Mouse (Mus musculus): ENCODE results near the gene Fgfr2. TPM values are rescaled to one million over a fixed set of nuclear protein-coding genes. Genes with fewer than 3 reads are reported as not detected.
"Not testable (repeated sequence)": the region's sequence is repeated elsewhere in the genome, so short reads cannot be mapped to it uniquely, and the experiment has no call there.

Fgfr2 gene
- polyA plus RNA-seq, 1 experiment from 2014 or later = 24.9 TPM

- Histone ChIP-seq H3K9me3 (replicated peaks; ENCODE audit: control insufficient read depth, low read length) (peaks cover 3% of the 10 kb centered on the region; the same call in 1 of the 2 replicates), H3K4me3 (ENCODE audit: low read depth, low read length) (no peak overlapping the region), H3K36me3 (ENCODE audit: control insufficient read depth, insufficient read depth, low read length) (peaks cover 9% of the 10 kb centered on the region), H3K27me3 (ENCODE audit: control insufficient read depth, insufficient read depth, low read length) (no peaks in the 10 kb centered on the region), H3K4me1 (ENCODE audit: control insufficient read depth, insufficient read depth, low read length) (peaks cover 29% of the 10 kb centered on the region), H3K27ac (ENCODE audit: low read depth, low read length) (no peak overlapping the region), H3K4me2 (no peak overlapping the region), H3K9ac (ENCODE audit: low read depth, low read length) (no peak overlapping the region)
- WGBS (ENCODE audit: insufficient replicate concordance) = 84% methylated on average over 11 of the region's 11 CpGs
- no peak for ATAC-seq (replicated peaks; ENCODE audit: insufficient number of reproducible peaks, low FRiP score, low TSS enrichment)
Measured at GRCm38 (mm10) chr7:130676885-130677540, 2446.1 kb downstream of the Fgfr2 start.

- no peak for ATAC-seq (replicated peaks; ENCODE audit: insufficient number of reproducible peaks, low FRiP score, low TSS enrichment)
- H3K9me3 ChIP-seq (replicated peaks; ENCODE audit: control insufficient read depth, low read length) = peaks cover 3% of the 10 kb centered on the region; the same call in 1 of the 2 replicates
- no peaks in the 10 kb centered on the region for H3K27me3 ChIP-seq (ENCODE audit: control insufficient read depth, insufficient read depth, low read length)
- H3K27ac ChIP-seq (ENCODE audit: low read depth, low read length) = no peak overlapping the region; the same call in 1 of the 2 replicates
- H3K4me2 ChIP-seq = no peak overlapping the region
- peaks cover 39% of the 10 kb centered on the region for H3K4me1 ChIP-seq (ENCODE audit: control insufficient read depth, insufficient read depth, low read length)
- no peak overlapping the region for H3K9ac ChIP-seq (ENCODE audit: low read depth, low read length)
- WGBS (ENCODE audit: insufficient replicate concordance) = 77% methylated on average over 9 of the region's 9 CpGs
- peaks cover 9% of the 10 kb centered on the region for H3K36me3 ChIP-seq (ENCODE audit: control insufficient read depth, insufficient read depth, low read length)
- H3K4me3 ChIP-seq (ENCODE audit: low read depth, low read length) = no peak overlapping the region
Measured at GRCm38 (mm10) chr7:130674526-130674925, 2448.6 kb downstream of the Fgfr2 start.

DNA sequence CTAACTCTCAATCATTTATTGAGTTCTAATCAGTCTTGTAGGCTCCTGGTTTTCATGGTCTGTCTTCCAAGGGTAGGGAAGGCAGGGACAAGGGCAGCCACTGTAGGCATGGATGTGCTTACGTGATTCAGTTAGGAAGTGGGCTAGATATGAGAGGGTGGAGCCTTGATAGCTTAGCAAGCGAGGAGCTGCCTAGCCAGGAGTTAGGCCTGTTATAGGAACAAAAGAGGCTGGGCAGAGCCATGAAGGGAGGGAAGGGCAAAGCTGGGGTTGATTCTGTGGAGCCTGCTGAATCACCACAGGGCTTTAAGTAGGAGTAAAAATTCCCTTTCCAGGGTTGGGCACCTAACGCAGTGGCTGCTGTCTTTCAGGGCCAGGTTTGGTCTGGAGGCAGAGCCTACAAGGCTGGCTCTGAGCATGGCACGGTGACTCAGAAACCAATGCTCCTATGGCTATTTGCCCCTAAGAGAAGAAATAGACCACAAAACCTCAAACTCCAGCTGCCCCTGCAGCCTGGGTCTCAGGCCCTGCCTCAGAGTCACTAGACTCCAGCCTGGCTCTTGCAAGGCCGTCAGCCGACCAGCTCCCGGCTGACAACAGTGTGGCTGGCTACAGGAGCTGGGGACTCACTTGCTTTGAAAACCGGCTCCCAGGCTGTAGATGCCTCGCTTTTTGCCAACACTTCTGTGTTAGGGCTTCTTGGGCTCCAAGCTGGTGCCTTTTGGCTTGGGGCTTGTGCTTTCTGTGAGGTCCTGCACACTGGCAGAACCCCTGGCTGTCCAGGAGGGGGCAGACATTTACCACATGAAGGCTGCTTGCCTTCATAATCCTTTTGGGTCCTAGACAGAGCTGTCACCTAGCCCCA, 2449.7 kb downstream of the Fgfr2 start:
- Histone ChIP-seq H3K9ac (ENCODE audit: low read depth, low read length) (peak overlapping the region; percentile 65), H3K9me3 (replicated peaks; ENCODE audit: control insufficient read depth, low read length) (peaks cover 3% of the 10 kb centered on the region; the same call in 1 of the 2 replicates), H3K36me3 (ENCODE audit: control insufficient read depth, insufficient read depth, low read length) (peaks cover 9% of the 10 kb centered on the region), H3K4me3 (ENCODE audit: low read depth, low read length) (no peak overlapping the region), H3K4me1 (ENCODE audit: control insufficient read depth, insufficient read depth, low read length) (peaks cover 50% of the 10 kb centered on the region), H3K27me3 (ENCODE audit: control insufficient read depth, insufficient read depth, low read length) (no peaks in the 10 kb centered on the region), H3K4me2 (no peak overlapping the region), H3K27ac (ENCODE audit: low read depth, low read length) (peak overlapping the region; percentile 91)
- 0 out of 2 replicates have a peak, but pooled peaks have one; percentile 40 for ATAC-seq (replicated peaks; ENCODE audit: insufficient number of reproducible peaks, low FRiP score, low TSS enrichment)
- 41% methylated on average over 9 of the region's 9 CpGs for WGBS (ENCODE audit: insufficient replicate concordance)

GRCm38 (mm10) chr7:130671301-130671700, 2451.8 kb downstream of the Fgfr2 start:
- peaks cover 2% of the 10 kb centered on the region; the same call in 1 of the 2 replicates for H3K9me3 ChIP-seq (replicated peaks; ENCODE audit: control insufficient read depth, low read length)
- H3K9ac ChIP-seq (ENCODE audit: low read depth, low read length) = 0 out of 2 replicates have a peak overlapping the region, but pooled peaks have one; percentile 2
- H3K4me2 ChIP-seq = no peak overlapping the region
- peaks cover 7% of the 10 kb centered on the region for H3K36me3 ChIP-seq (ENCODE audit: control insufficient read depth, insufficient read depth, low read length)
- WGBS (ENCODE audit: insufficient replicate concordance) = 53% methylated on average over 6 of the region's 6 CpGs
- no peak overlapping the region for H3K4me3 ChIP-seq (ENCODE audit: low read depth, low read length)
- ATAC-seq (replicated peaks; ENCODE audit: insufficient number of reproducible peaks, low FRiP score, low TSS enrichment) = no peak
- H3K27ac ChIP-seq (ENCODE audit: low read depth, low read length) = peak overlapping the region; percentile 98
- no peaks in the 10 kb centered on the region for H3K27me3 ChIP-seq (ENCODE audit: control insufficient read depth, insufficient read depth, low read length)
- peaks cover 63% of the 10 kb centered on the region for H3K4me1 ChIP-seq (ENCODE audit: control insufficient read depth, insufficient read depth, low read length)

GRCm38 (mm10) chr7:130670358-130670757, 2452.8 kb downstream of the Fgfr2 start:
- 0 out of 2 replicates have a peak, but pooled peaks have one; percentile 31 for ATAC-seq (replicated peaks; ENCODE audit: insufficient number of reproducible peaks, low FRiP score, low TSS enrichment)

DNA sequence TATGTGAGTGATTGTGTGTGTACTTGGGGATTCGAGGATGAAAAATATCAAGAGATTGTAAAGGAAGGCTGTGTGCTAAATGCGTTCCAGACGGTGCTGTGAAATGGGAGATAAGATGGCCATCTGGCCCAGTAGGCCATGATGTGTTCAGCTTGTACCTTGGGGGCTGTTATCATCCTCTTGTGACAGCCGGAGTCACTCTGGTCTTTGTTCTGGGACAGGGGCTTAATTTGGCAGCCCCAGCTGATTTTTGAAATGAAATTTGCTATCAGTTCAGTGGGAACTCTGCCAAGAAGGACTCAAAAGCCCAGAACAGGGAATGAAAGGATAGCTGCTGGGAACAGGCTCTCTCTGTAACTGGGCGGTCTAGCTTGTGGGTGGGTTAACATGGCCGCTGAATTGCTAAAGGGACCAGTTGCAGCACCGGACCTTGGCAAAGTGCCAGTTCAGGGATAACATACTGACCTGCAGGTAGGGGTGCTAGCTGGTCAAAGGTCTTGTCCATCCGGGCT, 2453.7 kb downstream of the Fgfr2 start:
- peak overlapping the region; percentile 98 for H3K27ac ChIP-seq (ENCODE audit: low read depth, low read length)
- H3K4me1 ChIP-seq (ENCODE audit: control insufficient read depth, insufficient read depth, low read length) = peaks cover 63% of the 10 kb centered on the region
- H3K36me3 ChIP-seq (ENCODE audit: control insufficient read depth, insufficient read depth, low read length) = peaks cover 4% of the 10 kb centered on the region
- ATAC-seq (replicated peaks; ENCODE audit: insufficient number of reproducible peaks, low FRiP score, low TSS enrichment) = peak; percentile 61
- WGBS (ENCODE audit: insufficient replicate concordance) = 17% methylated on average over 8 of the region's 8 CpGs
- 0 out of 2 replicates have a peak overlapping the region, but pooled peaks have one; percentile 5 for H3K4me3 ChIP-seq (ENCODE audit: low read depth, low read length)
- peak overlapping the region; percentile 32 for H3K4me2 ChIP-seq
- no peaks in the 10 kb centered on the region for H3K27me3 ChIP-seq (ENCODE audit: control insufficient read depth, insufficient read depth, low read length)
- peak overlapping the region; percentile 54; the same call in 1 of the 2 replicates for H3K9ac ChIP-seq (ENCODE audit: low read depth, low read length)
- no peaks in the 10 kb centered on the region for H3K9me3 ChIP-seq (replicated peaks; ENCODE audit: control insufficient read depth, low read length)

More at GRCm38 (mm10) chr7:130670358-130670757, 2452.8 kb downstream of the Fgfr2 start:
- peak overlapping the region; percentile 98 for H3K27ac ChIP-seq (ENCODE audit: low read depth, low read length)
- H3K27me3 ChIP-seq (ENCODE audit: control insufficient read depth, insufficient read depth, low read length) = no peaks in the 10 kb centered on the region
- H3K4me3 ChIP-seq (ENCODE audit: low read depth, low read length) = no peak overlapping the region
- 0 out of 2 replicates have a peak, but pooled peaks cover 2% of the 10 kb centered on the region for H3K36me3 ChIP-seq (ENCODE audit: control insufficient read depth, insufficient read depth, low read length)
- peaks cover 63% of the 10 kb centered on the region for H3K4me1 ChIP-seq (ENCODE audit: control insufficient read depth, insufficient read depth, low read length)
- H3K9me3 ChIP-seq (replicated peaks; ENCODE audit: control insufficient read depth, low read length) = no peaks in the 10 kb centered on the region
- 32% methylated on average over 4 of the region's 4 CpGs for WGBS (ENCODE audit: insufficient replicate concordance)
- H3K9ac ChIP-seq (ENCODE audit: low read depth, low read length) = peak overlapping the region; percentile 34; the same call in 1 of the 2 replicates
- H3K4me2 ChIP-seq = 0 out of 2 replicates have a peak overlapping the region, but pooled peaks have one; percentile 14

GRCm38 (mm10) chr7:130668729-130669281, 2454.3 kb downstream of the Fgfr2 start:
- WGBS (ENCODE audit: insufficient replicate concordance) = 21% methylated on average over 7 of the region's 7 CpGs
- Histone ChIP-seq H3K27me3 (ENCODE audit: control insufficient read depth, insufficient read depth, low read length) (no peaks in the 10 kb centered on the region), H3K9ac (ENCODE audit: low read depth, low read length) (peak overlapping the region; percentile 54; the same call in 1 of the 2 replicates), H3K4me2 (peak overlapping the region; percentile 32), H3K4me3 (ENCODE audit: low read depth, low read length) (0 out of 2 replicates have a peak overlapping the region, but pooled peaks have one; percentile 5), H3K9me3 (replicated peaks; ENCODE audit: control insufficient read depth, low read length) (no peaks in the 10 kb centered on the region), H3K27ac (ENCODE audit: low read depth, low read length) (peak overlapping the region; percentile 98), H3K4me1 (ENCODE audit: control insufficient read depth, insufficient read depth, low read length) (peaks cover 61% of the 10 kb centered on the region), H3K36me3 (ENCODE audit: control insufficient read depth, insufficient read depth, low read length) (peaks cover 11% of the 10 kb centered on the region)
- peak; percentile 11 for ATAC-seq (replicated peaks; ENCODE audit: insufficient number of reproducible peaks, low FRiP score, low TSS enrichment)

DNA sequence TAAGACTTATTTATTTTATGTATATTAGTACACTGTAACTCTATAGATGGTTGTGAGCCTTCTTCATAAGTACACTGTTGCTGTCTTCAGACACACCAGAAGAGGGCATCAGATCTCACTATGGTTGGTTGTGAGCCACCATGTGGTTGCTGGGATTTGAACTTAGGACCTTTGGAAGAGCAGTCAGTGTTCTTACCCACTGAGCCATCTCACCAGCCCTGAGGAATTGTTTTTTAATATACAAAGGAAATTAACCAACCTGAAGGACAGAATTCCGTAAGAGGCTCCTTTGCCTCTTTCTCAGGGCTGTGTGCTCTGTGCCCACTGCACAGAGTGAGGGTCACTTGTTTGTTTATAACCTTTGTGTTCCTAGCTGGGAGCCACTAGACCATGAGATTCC, 2455.1 kb downstream of the Fgfr2 start:
- H3K36me3 ChIP-seq (ENCODE audit: control insufficient read depth, insufficient read depth, low read length) = peaks cover 12% of the 10 kb centered on the region
- ATAC-seq (replicated peaks; ENCODE audit: insufficient number of reproducible peaks, low FRiP score, low TSS enrichment); H3K4me2 ChIP-seq; H3K9me3 ChIP-seq (replicated peaks; ENCODE audit: control insufficient read depth, low read length); H3K9ac ChIP-seq (ENCODE audit: low read depth, low read length); H3K4me3 ChIP-seq (ENCODE audit: low read depth, low read length); H3K27me3 ChIP-seq (ENCODE audit: control insufficient read depth, insufficient read depth, low read length): not testable (repeated sequence)
- WGBS (ENCODE audit: insufficient replicate concordance) = 87% methylated on average over 1 of the region's 1 CpGs
- peak overlapping the region; percentile 98 for H3K27ac ChIP-seq (ENCODE audit: low read depth, low read length)
- peaks cover 53% of the 10 kb centered on the region for H3K4me1 ChIP-seq (ENCODE audit: control insufficient read depth, insufficient read depth, low read length)

Measured in heart, embryonic 11.5 days (tissue).